Mouse (Mus musculus) frontal cortex, postnatal 25 days (tissue): ENCODE results near the gene Ilf2.

Experiments used
- DNase-seq, 2 experiments: peaks; one replicate each; pipeline ENCODE4 v3.0.0; 2022; ENCODE audit warnings: low spot score in 2 of 2

Ilf2 gene

DNA sequence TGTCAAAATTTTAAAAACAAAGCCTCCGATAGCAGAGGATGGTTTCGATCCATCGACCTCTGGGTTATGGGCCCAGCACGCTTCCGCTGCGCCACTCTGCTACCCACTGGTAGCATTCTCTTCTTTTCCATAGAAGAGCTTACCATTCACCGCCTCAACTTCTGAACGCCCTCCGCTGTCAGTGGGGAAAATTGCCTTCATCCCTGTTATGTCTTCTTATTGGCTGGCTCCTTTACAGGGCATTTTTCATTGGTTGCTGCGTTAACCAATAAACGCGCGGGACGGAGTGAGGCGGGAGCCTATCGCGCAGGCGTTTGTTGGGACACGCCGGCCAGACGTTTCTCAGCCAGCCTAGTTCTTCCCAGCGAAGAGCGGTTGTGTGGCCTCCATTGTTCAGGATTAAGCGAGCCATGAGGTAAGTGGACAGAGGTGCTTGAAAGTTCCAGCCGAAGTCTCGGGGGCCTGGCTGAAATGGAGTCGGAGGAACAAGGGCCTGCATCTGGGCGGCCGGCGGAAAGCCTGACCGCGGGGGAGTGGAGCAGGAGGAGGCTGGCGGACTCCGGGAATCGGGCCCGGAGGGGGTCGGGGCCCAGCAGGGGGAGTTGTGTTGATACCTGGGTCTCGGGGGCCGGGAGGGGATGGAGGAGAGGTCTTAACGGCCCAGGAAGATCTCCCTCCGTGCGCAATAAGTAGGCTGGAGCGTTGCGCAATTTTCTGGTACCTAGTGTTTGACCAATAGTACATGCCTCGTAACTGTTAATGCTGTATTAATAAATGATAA lies at the start of gene Ilf2:
TSS of gene Ilf2 (plus strand) at position 296 of the 781 bp plus-strand sequence.
- DNase-seq, result peak; percentile 90 to 92

DNA sequence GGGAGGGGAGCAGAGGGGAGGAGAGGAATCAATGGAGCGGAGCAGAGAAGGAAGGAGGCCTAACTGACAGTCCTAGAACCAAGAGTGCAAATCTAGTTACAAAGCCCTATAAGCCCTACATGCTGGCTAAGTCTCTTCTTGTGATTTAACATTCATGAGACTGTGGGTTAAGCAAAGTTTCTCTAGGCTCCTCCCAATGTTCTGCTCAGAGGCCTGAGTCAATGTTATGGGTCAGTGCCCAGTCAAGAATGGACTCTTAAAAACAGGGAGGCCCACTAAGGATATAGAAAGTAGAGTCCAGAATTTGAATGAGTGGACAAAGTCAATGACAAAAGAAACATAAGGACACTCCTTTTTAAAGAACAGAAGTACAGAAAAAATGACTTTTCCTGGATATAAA lies 48.4 kb upstream of the Ilf2 start:
- no peak for DNase-seq

DNA sequence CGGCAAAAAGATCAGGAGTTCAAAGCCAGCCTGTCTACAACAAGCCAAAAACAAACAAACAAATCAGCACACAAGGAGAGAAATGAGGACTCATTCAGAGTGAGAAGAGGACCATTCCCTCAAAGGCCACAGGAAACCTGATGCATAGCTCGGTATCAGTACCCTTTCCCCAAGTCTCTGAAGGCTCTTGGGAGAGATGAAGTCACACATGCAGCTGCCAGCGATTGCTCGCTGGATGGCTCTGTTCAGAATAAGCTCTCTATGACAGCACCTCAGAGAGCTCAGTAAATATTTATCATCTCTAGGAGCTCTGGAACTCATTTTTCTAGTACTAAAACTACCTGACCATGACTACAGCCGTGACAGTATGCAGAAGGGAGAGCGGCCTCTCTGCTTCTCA lies 47.7 kb upstream of the Ilf2 start:
- no peak for DNase-seq

DNA sequence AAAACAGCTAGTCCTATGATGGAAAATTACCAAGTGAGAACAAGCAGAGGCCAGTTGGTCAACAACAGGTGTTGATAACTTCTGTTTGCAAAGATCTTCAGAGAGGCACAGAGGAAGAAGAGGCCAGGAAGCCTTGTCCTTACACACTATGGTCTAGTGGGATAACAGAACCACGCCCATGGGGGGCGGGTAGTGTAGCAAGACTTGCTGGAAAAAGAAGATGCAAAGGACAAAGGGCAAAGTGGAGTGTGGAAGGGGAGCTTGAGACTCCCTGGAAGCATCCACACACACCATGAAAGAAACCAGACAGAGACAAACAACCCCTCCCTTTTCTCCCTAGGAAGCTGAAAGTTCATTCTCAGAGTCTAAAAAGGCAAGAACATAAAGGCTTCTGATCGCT lies 46.4 kb upstream of the Ilf2 start:
- DNase-seq, result no peak

DNA sequence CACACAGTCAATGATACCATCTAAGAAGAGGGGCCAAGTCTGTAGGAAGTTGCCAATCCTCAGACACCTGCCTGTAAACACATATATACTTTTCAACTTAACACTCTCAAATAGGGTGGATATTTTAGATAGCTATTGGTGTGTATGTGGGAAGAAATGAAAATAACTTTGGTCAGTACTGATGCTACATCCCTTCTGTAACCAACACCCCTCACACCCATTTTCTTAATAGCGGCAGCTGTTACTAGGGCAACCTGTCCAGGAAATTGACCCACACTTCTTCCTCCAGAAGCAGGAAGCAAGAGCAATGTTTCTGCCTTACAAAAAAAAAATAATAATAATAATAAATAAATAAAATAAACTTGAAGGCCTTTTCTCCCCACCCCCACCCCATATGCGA lies 43.6 kb upstream of the Ilf2 start:
- DNase-seq, result no peak

DNA sequence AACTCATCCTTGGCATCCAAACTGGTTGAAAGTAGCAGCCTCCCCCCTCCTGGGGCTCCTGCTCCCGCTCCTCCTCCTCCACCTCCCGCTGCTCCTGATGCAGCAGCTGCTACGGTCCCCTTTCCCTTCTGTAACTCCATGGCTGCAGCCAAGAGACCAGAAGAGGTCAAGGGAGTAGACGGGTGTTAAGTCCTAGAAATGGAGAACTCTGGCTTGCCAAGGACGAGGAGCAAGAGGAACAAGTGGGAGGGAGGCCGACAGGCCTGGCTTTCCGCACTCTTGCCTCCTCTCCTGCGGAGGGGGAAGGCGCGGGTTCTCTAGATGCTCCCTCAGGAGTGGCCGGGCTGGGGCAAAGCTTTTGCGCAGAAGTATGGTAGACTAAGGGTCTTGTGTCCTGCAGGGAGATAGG lies 43.1 kb upstream of the Ilf2 start:
- peak in 1 of 2 experiments; percentile 36 for DNase-seq

DNA sequence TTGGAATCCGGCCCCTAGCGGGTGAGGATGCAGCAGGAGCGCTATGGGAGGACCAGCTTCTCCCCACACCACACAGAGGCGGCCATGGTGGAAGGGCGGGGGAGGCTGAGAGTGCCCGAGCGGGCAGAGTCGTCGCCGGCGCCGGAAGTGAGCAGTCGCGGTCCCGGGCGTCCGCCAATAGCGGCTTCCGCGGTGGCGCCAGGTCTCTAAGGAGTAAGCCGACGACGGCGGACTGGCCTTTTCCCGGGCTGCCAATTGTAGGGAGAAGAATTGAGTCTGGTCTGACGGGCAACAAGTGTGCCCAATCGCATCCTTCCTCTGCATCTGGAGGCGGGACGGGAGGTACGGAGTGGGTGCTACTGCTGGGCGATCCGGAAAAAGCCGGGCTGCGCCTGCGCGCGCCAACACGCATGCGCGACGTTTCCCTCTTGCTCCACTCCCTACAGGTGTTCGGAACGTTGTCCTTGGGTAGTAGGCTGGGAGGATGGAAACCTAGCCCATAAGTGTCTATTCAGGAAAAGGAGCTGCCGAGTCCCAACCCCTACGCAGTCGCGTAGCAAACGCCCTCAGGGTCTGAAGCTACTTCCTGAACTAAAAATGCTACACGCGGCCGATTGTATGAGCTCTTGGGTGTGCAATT lies 42.4 kb upstream of the Ilf2 start, which contains the start of gene Ints3:
TSS of gene Ints3 (minus strand) at position 242 of the 640 bp plus-strand sequence.
- peak; percentile 99 to 100 for DNase-seq

DNA sequence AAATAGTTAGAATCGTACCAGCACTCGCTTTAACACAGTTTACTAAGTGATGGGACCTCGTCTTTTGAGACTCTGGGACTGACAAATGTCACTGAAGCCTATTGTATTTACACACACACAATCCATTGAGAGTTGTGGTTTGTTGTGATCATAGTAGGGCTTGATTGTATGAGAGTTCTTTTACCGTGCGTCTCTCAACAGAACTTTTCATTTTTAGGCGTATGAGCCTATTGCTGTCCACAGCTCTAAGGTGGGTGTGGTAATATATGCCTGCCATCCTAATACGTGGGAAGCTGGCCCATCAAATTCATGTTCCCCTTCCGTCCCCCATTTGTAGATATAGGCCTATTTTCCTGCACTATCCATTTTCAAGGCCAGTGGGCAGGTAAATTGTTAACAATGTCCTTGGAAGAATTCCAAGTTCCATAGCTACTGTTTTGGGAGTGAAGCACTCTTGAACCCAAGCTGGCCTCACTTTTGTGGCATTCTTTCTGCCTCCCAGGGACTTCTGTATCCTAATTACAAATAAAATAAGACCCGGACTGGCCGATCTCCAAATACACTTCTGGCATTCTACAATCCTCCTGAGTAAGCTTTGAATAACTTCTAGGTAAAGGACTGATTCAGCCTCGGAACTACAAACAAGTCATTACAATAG lies 41.7 kb upstream of the Ilf2 start:
- DNase-seq, result no peak

DNA sequence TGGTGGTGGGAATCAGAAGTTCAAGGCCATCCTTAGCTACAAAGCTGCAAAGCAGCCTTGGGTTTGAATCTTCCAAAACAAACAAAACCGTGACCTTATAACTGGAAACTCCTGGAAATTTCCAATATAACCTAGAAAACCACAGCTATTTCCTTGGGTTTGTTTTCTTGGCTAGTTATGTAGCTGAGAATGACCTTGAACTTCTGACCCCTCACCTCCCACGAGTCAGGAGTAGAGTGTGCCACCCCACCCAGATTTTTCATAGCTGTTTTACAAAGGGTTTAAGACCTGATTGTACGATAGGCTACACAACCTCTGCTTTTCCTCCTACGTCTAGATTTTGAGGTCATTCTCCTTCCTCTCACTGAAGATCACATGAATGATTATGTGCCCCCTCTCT lies 38.8 kb upstream of the Ilf2 start:
- no peak for DNase-seq

DNA sequence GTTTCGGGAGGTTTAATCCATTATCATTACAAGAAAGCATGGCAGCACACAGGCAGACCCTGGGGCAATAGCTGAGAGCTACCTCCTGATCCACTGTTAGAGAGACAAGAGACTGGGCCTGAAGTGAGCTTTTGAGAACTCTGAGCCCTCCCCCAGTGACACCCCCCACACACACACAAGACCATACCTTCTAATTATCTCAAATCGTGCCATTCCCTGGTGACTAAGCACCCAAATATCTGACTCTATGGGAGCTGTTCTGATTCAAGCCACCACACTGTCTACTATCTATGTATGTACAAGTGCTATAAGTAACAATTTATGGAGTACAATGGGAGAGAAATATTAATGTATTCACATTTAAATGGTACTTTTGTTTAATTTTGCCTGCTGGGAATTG lies 35.2 kb upstream of the Ilf2 start:
- DNase-seq, result no peak

DNA sequence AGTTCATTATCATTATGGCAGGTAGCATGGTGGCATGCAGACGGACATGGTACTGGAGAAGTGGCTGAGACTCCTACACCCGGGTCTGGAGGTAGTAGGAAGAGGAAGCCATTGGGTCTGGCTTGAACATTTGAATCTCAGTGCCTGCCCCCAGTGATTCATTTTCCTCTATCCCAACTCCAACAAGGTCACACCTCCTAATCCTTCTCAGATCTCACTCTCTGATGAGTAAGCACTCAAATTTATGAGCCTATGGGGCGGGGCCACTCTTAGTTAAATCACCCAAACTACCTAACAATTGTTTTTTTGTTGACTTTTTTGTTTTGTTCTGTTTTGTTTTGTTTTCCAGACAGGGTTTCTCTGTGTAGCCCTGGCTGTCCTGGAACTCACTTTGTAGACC lies 31.9 kb upstream of the Ilf2 start:
- no peak for DNase-seq

DNA sequence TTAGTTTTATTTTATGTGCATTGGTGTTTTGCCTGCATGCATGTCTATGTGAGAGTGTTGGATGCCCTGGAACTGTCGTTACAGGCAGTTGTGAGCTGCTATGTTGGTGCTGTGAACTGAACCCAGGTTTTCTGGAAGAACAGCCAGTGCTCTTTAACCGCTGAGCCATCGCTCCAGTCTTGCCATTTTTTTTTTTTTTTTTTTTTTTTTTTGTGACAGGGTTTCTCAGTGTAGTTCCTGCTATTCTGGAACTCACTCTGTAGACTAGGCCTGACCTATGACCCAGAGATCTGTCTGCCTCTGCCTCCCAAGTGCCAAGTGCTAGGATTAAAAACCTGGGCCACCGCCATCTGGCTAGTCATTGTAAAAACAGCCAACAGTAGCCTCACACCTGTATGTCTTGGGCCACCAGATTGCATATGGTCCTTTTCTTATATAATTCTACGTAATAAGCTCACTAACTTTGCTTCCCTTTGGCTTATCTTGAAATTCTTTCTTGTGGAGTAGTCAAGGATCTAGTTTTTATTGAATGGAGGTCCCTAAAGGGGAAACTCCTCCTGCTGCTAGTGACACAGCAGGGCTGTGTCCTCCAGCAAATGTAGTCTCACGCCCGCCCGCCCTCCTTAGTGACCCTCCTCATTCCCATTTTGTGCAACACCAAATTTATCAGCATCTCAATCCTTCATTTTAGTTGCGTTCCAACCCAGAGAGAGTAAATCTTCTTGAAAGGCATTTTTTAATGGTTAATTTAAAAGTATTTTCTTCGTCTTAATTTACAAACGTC lies 30.3 kb upstream of the Ilf2 start:
- DNase-seq, result no peak

DNA sequence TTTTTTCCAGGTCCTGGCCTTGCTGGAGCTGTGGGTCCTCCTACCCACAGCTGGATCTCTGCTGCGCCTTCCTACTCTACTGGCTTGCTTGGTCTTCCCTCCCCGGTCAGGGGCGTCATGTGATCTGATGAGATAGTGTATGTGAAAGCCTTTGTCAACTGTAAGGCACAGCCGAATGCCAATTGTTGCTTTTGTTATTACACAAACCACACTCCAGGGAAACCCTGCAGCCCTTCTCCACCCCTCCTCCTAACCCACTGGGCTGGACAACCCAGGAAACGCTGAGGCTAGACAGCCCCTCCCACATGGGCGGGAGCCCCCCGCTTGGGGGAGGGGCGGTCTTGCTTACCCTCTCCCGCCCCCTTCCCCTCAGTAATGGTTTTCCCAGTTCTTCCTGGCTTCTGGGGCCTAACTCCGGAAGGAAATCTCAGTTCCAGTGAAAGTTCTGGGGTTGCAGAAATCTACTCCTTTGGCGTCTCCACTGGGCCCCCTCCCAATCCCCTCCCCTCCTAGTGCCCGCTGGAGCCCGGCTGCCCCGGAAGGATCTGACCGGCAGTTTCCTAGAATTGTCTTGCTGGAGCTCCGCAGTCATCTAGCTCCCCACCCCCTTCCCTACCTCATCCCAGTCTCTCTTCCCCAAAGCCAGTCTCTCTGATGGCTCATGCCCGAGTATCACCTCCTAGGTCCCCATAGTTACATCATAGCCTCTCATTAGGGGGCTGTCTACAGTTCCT lies 29.4 kb upstream of the Ilf2 start:
- peak in 1 of 2 experiments; percentile 39 for DNase-seq

DNA sequence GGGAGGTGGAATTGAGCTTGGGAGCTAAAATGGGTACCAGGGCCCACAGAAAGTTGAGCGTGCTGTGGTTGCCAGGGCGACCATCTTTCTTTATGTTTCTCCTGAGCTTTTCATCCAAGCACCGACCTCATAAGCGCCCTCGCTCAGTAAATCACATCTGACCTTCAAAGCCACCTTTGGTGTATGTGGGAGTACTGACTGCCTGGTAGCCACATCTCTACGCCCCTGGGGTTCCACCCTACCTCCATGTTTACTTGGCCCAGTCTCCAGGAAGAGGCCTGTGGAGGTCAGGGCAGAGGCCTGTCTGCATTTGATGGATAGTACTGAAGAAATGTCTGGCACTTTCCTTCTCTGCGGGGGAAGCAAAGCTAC lies 28.8 kb upstream of the Ilf2 start:
- no peak for DNase-seq

DNA sequence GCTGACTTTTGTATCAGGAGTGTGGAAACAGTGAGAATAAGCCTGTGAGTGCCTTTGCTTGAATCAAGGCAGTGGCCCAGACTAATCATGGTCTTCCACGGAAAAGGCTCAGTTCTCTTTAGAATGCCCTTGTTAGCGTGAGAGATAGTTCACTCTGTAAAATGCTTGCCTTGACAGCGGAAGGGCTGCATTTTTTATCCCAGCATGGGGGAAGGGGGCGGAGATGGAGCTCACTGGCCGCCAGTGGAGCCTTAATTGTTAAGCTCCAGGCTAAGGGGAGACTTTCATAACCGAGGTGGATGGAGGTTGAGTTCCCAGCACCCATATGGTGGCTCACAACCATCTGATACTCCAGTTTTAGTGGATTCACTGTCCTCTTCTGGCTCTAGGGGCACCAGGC lies 27.3 kb upstream of the Ilf2 start:
- no peak for DNase-seq

DNA sequence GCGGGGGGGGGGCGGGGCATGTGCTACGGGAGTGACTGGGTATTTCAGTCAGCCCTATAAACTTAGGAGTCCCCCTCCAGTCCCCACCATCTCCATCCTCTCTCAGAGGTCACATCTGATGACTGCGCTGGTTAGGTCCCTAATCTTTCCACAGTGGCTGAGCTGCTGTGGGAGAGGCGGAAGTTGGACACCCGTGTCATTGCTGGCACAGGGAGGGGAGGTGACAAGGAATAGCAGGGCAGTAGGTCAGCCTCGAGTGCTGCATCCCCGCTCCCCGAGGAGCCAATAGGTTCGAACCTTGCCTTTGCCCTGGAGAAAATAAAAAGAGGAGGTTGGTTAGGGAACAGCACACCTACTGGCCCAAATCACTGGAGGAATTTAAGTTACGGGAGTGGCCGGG lies 25.1 kb upstream of the Ilf2 start:
- no peak for DNase-seq

DNA sequence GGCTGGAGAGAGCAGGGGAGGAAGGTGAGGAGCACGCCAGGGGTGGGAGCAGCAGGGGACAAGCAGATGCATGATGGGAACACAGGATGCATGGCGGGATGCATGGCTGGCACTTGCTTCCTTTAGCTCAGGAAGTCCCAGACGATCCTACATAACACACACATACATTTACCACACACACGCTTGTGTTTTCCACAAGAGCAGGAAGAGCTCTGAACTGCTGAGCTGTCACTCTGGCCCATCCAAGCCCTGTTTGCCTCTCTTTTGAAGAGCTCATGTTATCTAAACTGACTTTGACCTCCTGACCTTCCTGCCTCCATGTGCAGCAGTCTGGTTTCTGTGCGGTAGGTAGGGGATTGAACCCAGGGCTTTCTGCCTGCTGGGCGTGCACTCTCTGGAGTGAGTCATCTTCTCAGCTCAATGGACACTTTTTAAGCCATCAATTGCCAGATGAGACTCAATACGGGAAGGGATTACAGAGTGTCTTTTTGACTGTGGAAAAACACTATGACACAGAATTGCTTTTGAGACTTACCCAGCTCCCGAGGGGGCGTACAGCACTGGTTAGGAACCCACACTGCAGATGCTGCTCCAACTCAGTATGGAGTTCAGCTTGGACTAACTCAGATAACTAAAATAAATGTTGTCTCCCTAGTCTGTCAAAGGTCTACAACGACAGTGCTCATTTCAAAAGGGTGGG lies 24.4 kb upstream of the Ilf2 start:
- DNase-seq, result no peak

DNA sequence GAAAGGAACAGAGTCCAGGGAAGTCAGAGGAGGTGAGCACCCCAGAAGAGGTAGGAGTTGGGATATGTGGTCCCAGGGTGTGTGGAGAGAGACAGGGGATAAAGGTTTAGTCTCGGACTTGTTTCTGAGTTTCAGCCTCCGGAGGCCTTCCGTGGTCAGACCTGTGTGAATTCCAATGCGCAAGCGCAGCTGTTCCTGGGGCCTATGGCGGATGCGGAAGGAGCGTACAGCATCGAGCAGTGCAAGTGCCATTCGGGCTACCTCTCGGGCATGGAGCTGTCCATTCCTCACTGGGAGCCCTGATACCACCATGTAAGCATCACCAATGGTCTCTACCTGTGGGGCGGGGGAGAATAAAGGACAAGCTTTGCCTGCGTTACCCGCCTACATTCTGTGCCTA lies 21.0 kb upstream of the Ilf2 start:
- DNase-seq, result no peak

DNA sequence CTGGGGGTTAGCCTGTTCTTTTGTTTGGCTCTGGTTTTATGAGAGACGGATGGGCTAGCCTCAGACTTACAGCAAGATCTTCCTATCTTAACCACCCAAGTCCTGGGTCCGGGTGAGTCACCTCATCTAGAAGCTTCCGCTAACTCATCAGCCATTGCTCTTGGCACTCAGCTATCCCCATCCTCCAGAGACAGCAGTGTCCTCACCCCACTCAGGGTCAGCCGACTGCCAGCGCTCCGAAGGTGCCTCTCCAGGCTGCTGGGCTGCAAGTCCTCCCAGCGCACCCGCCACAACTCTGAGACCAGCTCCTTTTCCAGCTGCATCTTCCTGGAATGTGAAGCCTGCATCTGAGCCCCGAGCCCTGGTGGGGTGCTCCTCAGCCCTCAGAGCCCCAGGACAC lies 16.2 kb upstream of the Ilf2 start:
- DNase-seq, result no peak

DNA sequence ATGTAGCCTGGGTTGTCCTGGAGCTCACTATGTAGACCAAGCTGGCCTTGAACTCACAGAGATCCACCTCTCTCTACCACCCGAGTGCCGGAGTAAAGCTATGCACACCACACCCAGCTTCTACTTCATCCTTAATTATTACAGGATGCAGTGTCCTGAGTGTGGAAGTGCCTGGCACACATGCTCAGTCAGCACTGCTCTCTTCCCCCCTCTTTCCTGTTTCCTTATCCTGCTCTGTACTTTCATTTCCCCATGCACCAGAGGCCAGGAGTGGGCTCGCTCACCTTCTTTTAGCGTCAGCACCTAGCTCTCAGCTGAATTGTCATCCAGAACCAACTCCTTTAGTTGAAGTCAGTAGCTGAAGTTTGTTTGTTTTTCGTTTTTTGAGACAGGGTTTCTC lies 15.6 kb upstream of the Ilf2 start:
- DNase-seq, result no peak

DNA sequence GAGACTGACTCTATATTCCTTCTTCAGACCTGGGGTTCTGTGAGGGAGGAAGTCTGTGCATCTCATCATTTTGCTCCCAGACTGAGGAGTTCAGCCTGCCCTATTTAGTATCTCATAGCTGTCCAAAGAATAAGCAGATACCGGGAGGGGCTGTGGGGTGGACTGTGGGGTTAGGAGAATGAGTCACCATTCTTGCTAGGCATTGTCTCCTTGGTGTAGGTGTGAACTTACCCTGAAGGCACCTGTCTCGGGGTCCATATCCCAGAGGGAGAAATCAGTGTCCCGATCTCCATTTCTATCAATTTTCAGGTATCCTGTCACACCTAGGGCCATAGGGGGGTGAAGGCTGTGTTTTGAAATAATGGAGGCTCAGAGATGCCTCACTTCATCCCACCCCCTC lies 14.0 kb upstream of the Ilf2 start:
- DNase-seq, result no peak
